Mouse (Mus musculus) intestine, embryonic 15.5 days (tissue): ENCODE results near the gene Crybb2. TPM values are rescaled to one million over a fixed set of nuclear protein-coding genes. Genes with fewer than 3 reads are reported as not detected.

Source experiments
- ATAC-seq: fragments of 200-750 bp; cut with Nextera tagmentation; 2 replicates; pipeline ENCODE4 v1.8.0; 2017; ENCODE audit warnings: moderate TSS enrichment, moderate library complexity
- H3K27ac ChIP-seq: fragments of 300-500 bp; sonication (generic); 2 replicates; pipeline ENCODE4 v1.5.1; 2015; ENCODE audit warnings: mild to moderate bottlenecking, inconsistent platforms
- H3K27me3 ChIP-seq: fragments of 300-500 bp; sonication (generic); replicated peaks from 2 replicates; pipeline ENCODE4 v1.6.1; 2015; ENCODE audit warnings: inconsistent platforms
- H3K36me3 ChIP-seq: fragments of 300-500 bp; sonication (generic); 2 replicates; pipeline ENCODE4 v1.6.1; 2015; ENCODE audit warnings: inconsistent platforms
- H3K4me1 ChIP-seq: fragments of 300-500 bp; sonication (generic); replicated peaks from 2 replicates; pipeline ENCODE4 v1.6.1; 2015; ENCODE audit warnings: inconsistent platforms
- H3K4me2 ChIP-seq: fragments of 300-500 bp; sonication (generic); replicated peaks from 2 replicates; pipeline ENCODE4 v1.6.1; 2015; ENCODE audit warnings: mild to moderate bottlenecking, inconsistent platforms
- H3K4me3 ChIP-seq: fragments of 300-500 bp; sonication (generic); replicated peaks from 2 replicates; pipeline ENCODE4 v1.5.1; 2015; ENCODE audit warnings: inconsistent platforms
- H3K9ac ChIP-seq: fragments of 300-500 bp; sonication (generic); 2 replicates; pipeline ENCODE4 v1.6.1; 2015; ENCODE audit warnings: inconsistent platforms
- H3K9me3 ChIP-seq: fragments of 300-500 bp; sonication (generic); 2 replicates; pipeline ENCODE4 v1.6.1; 2016; ENCODE audit warnings: inconsistent platforms
- WGBS: fragments of 180-500 bp; shearing (Covaris S2); methylation state at CpG from one replicate; pipeline ENCODE4 v1.1.7; 2015; 5-methylcytosine and 5-hydroxymethylcytosine counted together
- polyA plus RNA-seq: library from polyadenylated mRNA; unstranded; fragments of >200 nt; fragmentation: Nextera tagmentation; extraction: Ambion mirVana; gene quantifications from 2 replicates; pipeline ENCODE4 v1.2.1, GENCODE M21; 2015

The Crybb2 gene
- polyA plus RNA-seq, 1 experiment from 2014 or later: not detected

- H3K4me2 ChIP-seq: no peak overlapping the region
- ATAC-seq: peak; percentile 69
- H3K9me3 ChIP-seq: no peaks in the 10 kb centered on the region
- WGBS: 78% methylated on average over 24 of the region's 24 CpGs
- no peaks in the 10 kb centered on the region for H3K27me3 ChIP-seq
- no peaks in the 10 kb centered on the region for H3K4me1 ChIP-seq
- no peak overlapping the region for H3K4me3 ChIP-seq
- H3K36me3 ChIP-seq: 0 out of 2 replicates have a peak, but pooled peaks cover 4% of the 10 kb centered on the region
- H3K27ac ChIP-seq: no peak overlapping the region
- no peak overlapping the region for H3K9ac ChIP-seq
Measured at GRCm38 (mm10) chr5:113090077-113090690, 20.3 kb upstream of the Crybb2 start.

- Histone ChIP-seq H3K27me3 (no peaks in the 10 kb centered on the region), H3K27ac (no peak overlapping the region), H3K4me1 (peaks cover 5% of the 10 kb centered on the region; the same call in 1 of the 2 replicates), H3K9me3 (no peaks in the 10 kb centered on the region), H3K9ac (no peak overlapping the region), H3K4me3 (no peak overlapping the region), H3K4me2 (no peak overlapping the region), H3K36me3 (no peaks in the 10 kb centered on the region)
- ATAC-seq: no peak
- 82% methylated on average over 2 of the region's 2 CpGs for WGBS
Measured at GRCm38 (mm10) chr5:113087465-113087864, 17.5 kb upstream of the Crybb2 start.

GRCm38 (mm10) chr5:113086990-113087389 lies 17.1 kb upstream of the Crybb2 start:
- Histone ChIP-seq H3K27ac (no peak overlapping the region), H3K9me3 (no peaks in the 10 kb centered on the region), H3K9ac (no peak overlapping the region), H3K27me3 (no peaks in the 10 kb centered on the region), H3K4me1 (peaks cover 5% of the 10 kb centered on the region; the same call in 1 of the 2 replicates), H3K4me3 (no peak overlapping the region), H3K4me2 (no peak overlapping the region), H3K36me3 (no peaks in the 10 kb centered on the region)
- 53% methylated on average over 4 of the region's 4 CpGs for WGBS
- no peak for ATAC-seq

- no peaks in the 10 kb centered on the region for H3K27me3 ChIP-seq
- no peaks in the 10 kb centered on the region for H3K9me3 ChIP-seq
- H3K4me2 ChIP-seq: no peak overlapping the region
- H3K36me3 ChIP-seq: no peaks in the 10 kb centered on the region
- no peak overlapping the region for H3K27ac ChIP-seq
- no peak overlapping the region for H3K9ac ChIP-seq
- no peak for ATAC-seq
- H3K4me1 ChIP-seq: peaks cover 5% of the 10 kb centered on the region; the same call in 1 of the 2 replicates
- H3K4me3 ChIP-seq: no peak overlapping the region
- 73% methylated on average over 12 of the region's 12 CpGs for WGBS
Measured at GRCm38 (mm10) chr5:113086439-113086838, 16.5 kb upstream of the Crybb2 start.

GRCm38 (mm10) chr5:113085931-113086330 lies 16.0 kb upstream of the Crybb2 start:
- Histone ChIP-seq H3K4me1 (peaks cover 5% of the 10 kb centered on the region; the same call in 1 of the 2 replicates), H3K9ac (no peak overlapping the region), H3K36me3 (no peaks in the 10 kb centered on the region), H3K9me3 (no peaks in the 10 kb centered on the region), H3K4me2 (no peak overlapping the region), H3K27me3 (no peaks in the 10 kb centered on the region), H3K4me3 (no peak overlapping the region), H3K27ac (no peak overlapping the region)
- WGBS: 56% methylated on average over 2 of the region's 2 CpGs
- no peak for ATAC-seq

- no peak overlapping the region for H3K4me3 ChIP-seq
- H3K27ac ChIP-seq: no peak overlapping the region
- no peak overlapping the region for H3K4me2 ChIP-seq
- WGBS: 85% methylated on average over 2 of the region's 2 CpGs
- H3K36me3 ChIP-seq: no peaks in the 10 kb centered on the region
- peaks cover 5% of the 10 kb centered on the region; the same call in 1 of the 2 replicates for H3K4me1 ChIP-seq
- ATAC-seq: no peak
- no peak overlapping the region for H3K9ac ChIP-seq
- no peaks in the 10 kb centered on the region for H3K9me3 ChIP-seq
- H3K27me3 ChIP-seq: no peaks in the 10 kb centered on the region
Measured at GRCm38 (mm10) chr5:113084309-113084708, 14.4 kb upstream of the Crybb2 start.

- WGBS: 47% methylated on average over 19 of the region's 19 CpGs
- peaks cover 5% of the 10 kb centered on the region; the same call in 1 of the 2 replicates for H3K4me1 ChIP-seq
- H3K27me3 ChIP-seq: no peaks in the 10 kb centered on the region; the same call in 1 of the 2 replicates
- no peaks in the 10 kb centered on the region for H3K36me3 ChIP-seq
- H3K4me2 ChIP-seq: no peak overlapping the region
- no peak overlapping the region for H3K9ac ChIP-seq
- H3K27ac ChIP-seq: no peak overlapping the region
- no peak overlapping the region for H3K4me3 ChIP-seq
- ATAC-seq: 0 out of 2 replicates have a peak, but pooled peaks have one; percentile 31
- H3K9me3 ChIP-seq: no peaks in the 10 kb centered on the region
Measured at GRCm38 (mm10) chr5:113082356-113083168, 12.6 kb upstream of the Crybb2 start.

GRCm38 (mm10) chr5:113081439-113081838 lies 11.5 kb upstream of the Crybb2 start, which contains the start of gene Crybb3:
TSS of gene Crybb3 (minus strand) at chr5:113081584.
- 80% methylated on average over 8 of the region's 8 CpGs for WGBS
- H3K4me2 ChIP-seq: no peak within 1 kb of the TSS
- H3K4me1 ChIP-seq: peaks cover 5% of the 10 kb centered on the region; the same call in 1 of the 2 replicates
- ATAC-seq: no peak
- no peaks in the 10 kb centered on the region for H3K36me3 ChIP-seq
- H3K27me3 ChIP-seq: no peaks in the 10 kb centered on the region; the same call in 1 of the 2 replicates
- H3K4me3 ChIP-seq: no peak within 1 kb of the TSS
- no peak within 1 kb of the TSS for H3K9ac ChIP-seq
- no peak within 1 kb of the TSS for H3K27ac ChIP-seq
- no peaks in the 10 kb centered on the region for H3K9me3 ChIP-seq

- Histone ChIP-seq H3K27ac (no peak overlapping the region), H3K9ac (no peak overlapping the region), H3K27me3 (no peaks in the 10 kb centered on the region; the same call in 1 of the 2 replicates), H3K9me3 (no peaks in the 10 kb centered on the region), H3K4me2 (no peak overlapping the region), H3K4me3 (no peak overlapping the region), H3K4me1 (peaks cover 5% of the 10 kb centered on the region; the same call in 1 of the 2 replicates), H3K36me3 (no peaks in the 10 kb centered on the region)
- 90% methylated on average over 9 of the region's 9 CpGs for WGBS
- no peak for ATAC-seq
Measured at GRCm38 (mm10) chr5:113081020-113081419, 11.1 kb upstream of the Crybb2 start.

- peak overlapping the region; percentile 19; the same call in 1 of the 2 replicates for H3K4me2 ChIP-seq
- no peaks in the 10 kb centered on the region for H3K9me3 ChIP-seq
- H3K27ac ChIP-seq: no peak overlapping the region
Measured at GRCm38 (mm10) chr5:113079783-113080182, 9.9 kb upstream of the Crybb2 start.

GRCm38 (mm10) chr5:113078686-113079085 lies 8.8 kb upstream of the Crybb2 start:
- 57% methylated on average over 5 of the region's 5 CpGs for WGBS
- Histone ChIP-seq H3K4me2 (no peak overlapping the region), H3K9me3 (no peaks in the 10 kb centered on the region), H3K36me3 (no peaks in the 10 kb centered on the region), H3K4me1 (peaks cover 5% of the 10 kb centered on the region; the same call in 1 of the 2 replicates), H3K27ac (no peak overlapping the region), H3K9ac (no peak overlapping the region), H3K4me3 (no peak overlapping the region), H3K27me3 (no peaks in the 10 kb centered on the region; the same call in 1 of the 2 replicates)
- no peak for ATAC-seq

More at GRCm38 (mm10) chr5:113079783-113080182, 9.9 kb upstream of the Crybb2 start:
- Histone ChIP-seq H3K4me3 (no peak overlapping the region), H3K36me3 (no peaks in the 10 kb centered on the region), H3K4me1 (peaks cover 5% of the 10 kb centered on the region; the same call in 1 of the 2 replicates), H3K9ac (no peak overlapping the region), H3K27me3 (no peaks in the 10 kb centered on the region; the same call in 1 of the 2 replicates)
- 23% methylated on average over 21 of the region's 21 CpGs for WGBS
- no peak for ATAC-seq

- Histone ChIP-seq H3K36me3 (no peaks in the 10 kb centered on the region), H3K4me1 (no peaks in the 10 kb centered on the region), H3K9me3 (no peaks in the 10 kb centered on the region), H3K4me3 (no peak overlapping the region), H3K27me3 (no peaks in the 10 kb centered on the region; the same call in 1 of the 2 replicates), H3K9ac (no peak overlapping the region), H3K27ac (no peak overlapping the region), H3K4me2 (0 out of 2 replicates have a peak overlapping the region, but pooled peaks have one; percentile 6)
- 4% methylated on average over 16 of the region's 16 CpGs for WGBS
- peak; percentile 65; the same call in 1 of the 2 replicates for ATAC-seq
Measured at GRCm38 (mm10) chr5:113054308-113054707, 15.6 kb downstream of the Crybb2 start.
